Mouse (Mus musculus): ENCODE results near the gene E2f6. TPM values are rescaled to one million over a fixed set of nuclear protein-coding genes. Genes with fewer than 3 reads are reported as not detected.
A peak's percentile ranks its signal among the peaks of the same experiment; 100 is the strongest.

E2f6 gene
- polyA plus RNA-seq, 1 experiment = 6.5 TPM

DNA sequence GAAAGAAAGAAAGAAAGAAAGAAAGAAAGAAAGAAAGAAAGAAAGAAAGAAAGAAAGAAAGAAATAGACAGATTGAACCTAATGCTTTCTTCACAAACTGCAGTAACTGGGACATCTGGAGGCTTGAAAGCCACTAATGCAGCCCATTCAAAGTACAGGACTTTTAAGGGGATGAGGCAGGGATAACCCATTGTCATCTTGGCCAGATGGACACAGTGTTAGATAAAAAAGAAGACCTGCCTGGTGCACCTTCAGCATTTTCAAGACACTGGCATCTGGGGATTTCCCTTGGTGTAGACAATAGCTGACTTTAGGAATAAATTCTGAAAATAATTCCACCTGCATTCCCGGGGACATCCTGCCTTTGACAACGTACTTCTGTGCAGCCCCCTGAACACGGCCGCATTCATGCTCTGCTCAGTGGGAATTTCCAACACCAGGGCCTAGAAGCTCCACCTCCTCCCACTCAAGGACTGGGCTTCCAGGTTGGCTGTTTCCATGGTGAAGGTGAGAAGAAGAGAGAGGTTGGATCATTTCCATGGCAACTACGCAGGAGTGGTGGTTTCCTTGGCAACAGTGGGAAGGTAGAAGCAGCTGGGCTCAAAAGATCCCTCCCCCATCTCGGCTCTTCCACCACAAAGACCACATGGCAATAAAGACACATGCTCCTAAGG, 45.0 kb downstream of the E2f6 start:
- DNase-seq (ENCODE audit: low read depth in 1 of 2, low spot score in 2 of 2) = no peak

DNA sequence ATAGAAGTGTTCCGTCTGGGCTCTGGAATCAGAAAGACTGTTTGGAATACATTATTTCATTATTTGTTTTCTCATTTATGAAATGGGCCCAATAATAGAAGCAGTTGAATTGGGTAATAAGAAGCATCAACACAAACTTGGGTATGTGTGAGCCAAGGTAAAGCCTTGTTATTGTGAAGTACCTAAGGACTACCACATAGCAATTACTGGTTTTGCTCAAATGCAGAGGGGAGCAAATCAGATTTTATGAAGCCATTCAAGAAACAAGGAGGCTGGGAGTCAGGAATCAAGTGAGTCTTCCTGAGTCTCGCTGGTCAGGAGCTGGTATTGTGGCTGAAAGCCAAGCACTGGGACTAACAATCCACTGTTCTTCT, 45.5 kb downstream of the E2f6 start:
- H3K36me3 ChIP-seq (ENCODE audit: control insufficient read depth, insufficient read depth, low read length) = no peaks in the 10 kb centered on the region
- H3K4me3 ChIP-seq (ENCODE audit: extremely low read depth, insufficient read depth, insufficient read length) = no peak overlapping the region
- WGBS = 84% methylated on average over 2 of the region's 2 CpGs
- no peaks in the 10 kb centered on the region for H3K4me1 ChIP-seq (ENCODE audit: control insufficient read depth, insufficient read depth, insufficient read length)
- no peaks in the 10 kb centered on the region for H3K27me3 ChIP-seq (ENCODE audit: control insufficient read depth, insufficient read depth, low read length)
- TF ChIP-seq CTCF (IDR thresholded peaks at IDR 0.05; ENCODE audit: extremely low read depth, insufficient read depth, insufficient read length, insufficient replicate concordance) (no peak), POLR2A (IDR thresholded peaks at IDR 0.05; ENCODE audit: low read depth, low read length) (no peak)
- no peak for DNase-seq (ENCODE audit: low read depth in 1 of 2, low spot score in 2 of 2)
- no peak overlapping the region for H3K27ac ChIP-seq (ENCODE audit: insufficient read depth, low read length)

More for the DNA sequence above, 45.0 kb downstream of the E2f6 start:
- H3K4me3 ChIP-seq (ENCODE audit: extremely low read depth, insufficient read depth, insufficient read length) = no peak overlapping the region
- no peaks in the 10 kb centered on the region for H3K4me1 ChIP-seq (ENCODE audit: control insufficient read depth, insufficient read depth, insufficient read length)
- 85% methylated on average over 6 of the region's 6 CpGs for WGBS
- H3K36me3 ChIP-seq (ENCODE audit: control insufficient read depth, insufficient read depth, low read length) = no peaks in the 10 kb centered on the region
- no peak overlapping the region for H3K27ac ChIP-seq (ENCODE audit: insufficient read depth, low read length)
- H3K27me3 ChIP-seq (ENCODE audit: control insufficient read depth, insufficient read depth, low read length) = no peaks in the 10 kb centered on the region
- TF ChIP-seq POLR2A (IDR thresholded peaks at IDR 0.05; ENCODE audit: low read depth, low read length) (no peak), CTCF (IDR thresholded peaks at IDR 0.05; ENCODE audit: extremely low read depth, insufficient read depth, insufficient read length, insufficient replicate concordance) (no peak)

DNA sequence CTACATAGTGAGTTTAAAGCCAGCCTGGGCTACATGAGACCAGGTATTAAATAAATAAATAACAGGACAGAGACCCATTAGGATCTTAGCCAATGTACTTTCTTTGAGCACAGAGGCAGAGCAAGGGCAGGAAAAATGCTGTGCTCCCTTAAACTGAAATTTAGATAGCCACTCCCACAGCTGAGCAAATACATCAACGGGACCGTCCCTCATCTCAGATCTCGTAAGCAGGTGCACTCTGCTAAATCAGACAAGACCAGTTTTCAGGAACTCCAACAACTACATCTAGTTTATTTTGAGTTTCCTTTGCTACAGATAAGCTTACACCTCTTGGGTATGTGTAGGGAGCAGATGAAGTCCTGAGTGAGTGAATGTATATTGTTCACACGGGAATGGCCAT, 47.3 kb downstream of the E2f6 start:
- no peaks in the 10 kb centered on the region for H3K4me1 ChIP-seq (ENCODE audit: control insufficient read depth, insufficient read depth, insufficient read length)
- DNase-seq (ENCODE audit: low read depth in 1 of 2, low spot score in 2 of 2) = peak in 1 of 2 experiments; percentile 15
- no peaks in the 10 kb centered on the region for H3K36me3 ChIP-seq (ENCODE audit: control insufficient read depth, insufficient read depth, low read length)
- TF ChIP-seq POLR2A (IDR thresholded peaks at IDR 0.05; ENCODE audit: low read depth, low read length) (no peak), CTCF (IDR thresholded peaks at IDR 0.05; ENCODE audit: extremely low read depth, insufficient read depth, insufficient read length, insufficient replicate concordance) (no peak)
- peak overlapping the region; percentile 12; the same call in 1 of the 2 replicates for H3K27ac ChIP-seq (ENCODE audit: insufficient read depth, low read length)
- 50% methylated on average over 4 of the region's 4 CpGs for WGBS
- no peaks in the 10 kb centered on the region for H3K27me3 ChIP-seq (ENCODE audit: control insufficient read depth, insufficient read depth, low read length)
- no peak overlapping the region for H3K4me3 ChIP-seq (ENCODE audit: extremely low read depth, insufficient read depth, insufficient read length)

DNA sequence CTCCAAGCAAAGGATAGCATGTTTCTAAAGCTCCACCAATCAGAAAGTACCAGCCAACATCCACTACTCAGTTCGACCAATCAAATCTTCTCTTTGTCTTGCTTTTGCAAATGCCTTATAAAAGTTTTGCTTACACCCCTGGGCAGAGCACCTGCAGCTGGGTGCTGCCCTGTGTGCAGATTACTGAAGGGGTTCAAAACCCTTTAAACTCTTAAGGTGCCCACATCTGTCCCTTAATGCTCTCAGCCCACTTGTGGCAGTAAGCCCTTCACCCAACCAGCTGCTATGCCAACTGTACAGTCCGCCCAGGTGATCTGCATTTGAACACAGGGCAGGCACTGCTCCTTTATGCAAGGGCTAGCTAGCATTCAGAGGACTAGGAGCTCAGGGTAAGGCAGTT, 49.0 kb downstream of the E2f6 start:
- Histone ChIP-seq H3K27me3 (ENCODE audit: control insufficient read depth, insufficient read depth, low read length) (no peaks in the 10 kb centered on the region), H3K4me3 (ENCODE audit: extremely low read depth, insufficient read depth, insufficient read length) (no peak overlapping the region), H3K36me3 (ENCODE audit: control insufficient read depth, insufficient read depth, low read length) (no peaks in the 10 kb centered on the region), H3K27ac (ENCODE audit: insufficient read depth, low read length) (no peak overlapping the region), H3K4me1 (ENCODE audit: control insufficient read depth, insufficient read depth, insufficient read length) (no peaks in the 10 kb centered on the region)
- no peak for DNase-seq (ENCODE audit: low read depth in 1 of 2, low spot score in 2 of 2)
- TF ChIP-seq POLR2A (IDR thresholded peaks at IDR 0.05; ENCODE audit: low read depth, low read length) (no peak), CTCF (IDR thresholded peaks at IDR 0.05; ENCODE audit: extremely low read depth, insufficient read depth, insufficient read length, insufficient replicate concordance) (no peak)
- 91% methylated on average over 2 of the region's 2 CpGs for WGBS

DNA sequence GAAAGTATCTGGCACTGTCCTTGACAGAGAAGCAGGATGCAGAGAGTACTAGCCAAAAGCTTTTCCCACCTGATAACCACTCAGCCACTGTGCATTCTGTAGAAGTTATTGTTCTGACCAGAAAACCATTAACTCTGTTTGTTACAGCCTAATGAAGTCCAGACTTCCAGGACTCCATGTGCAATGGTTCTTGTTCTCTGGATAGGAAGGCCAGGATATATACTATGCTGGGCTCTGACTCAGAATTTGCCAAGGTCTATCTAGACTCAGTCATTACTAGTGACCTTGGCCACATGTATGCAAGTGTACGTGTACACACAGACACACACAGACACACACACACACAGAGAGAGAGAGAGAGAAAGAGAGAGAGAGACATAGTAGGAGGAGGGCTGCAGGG, 49.8 kb downstream of the E2f6 start:
- WGBS = 72% methylated on average over 1 of the region's 1 CpGs
- Histone ChIP-seq H3K27ac (ENCODE audit: insufficient read depth, low read length) (no peak overlapping the region), H3K4me1 (ENCODE audit: control insufficient read depth, insufficient read depth, insufficient read length) (no peaks in the 10 kb centered on the region), H3K4me3 (ENCODE audit: extremely low read depth, insufficient read depth, insufficient read length) (no peak overlapping the region), H3K27me3 (ENCODE audit: control insufficient read depth, insufficient read depth, low read length) (no peaks in the 10 kb centered on the region), H3K36me3 (ENCODE audit: control insufficient read depth, insufficient read depth, low read length) (no peaks in the 10 kb centered on the region)
- no peak for TF ChIP-seq POLR2A (IDR thresholded peaks at IDR 0.05; ENCODE audit: low read depth, low read length)
- no peak for TF ChIP-seq CTCF (IDR thresholded peaks at IDR 0.05; ENCODE audit: extremely low read depth, insufficient read depth, insufficient read length, insufficient replicate concordance)
- no peak for DNase-seq (ENCODE audit: low read depth in 1 of 2, low spot score in 2 of 2)

DNA sequence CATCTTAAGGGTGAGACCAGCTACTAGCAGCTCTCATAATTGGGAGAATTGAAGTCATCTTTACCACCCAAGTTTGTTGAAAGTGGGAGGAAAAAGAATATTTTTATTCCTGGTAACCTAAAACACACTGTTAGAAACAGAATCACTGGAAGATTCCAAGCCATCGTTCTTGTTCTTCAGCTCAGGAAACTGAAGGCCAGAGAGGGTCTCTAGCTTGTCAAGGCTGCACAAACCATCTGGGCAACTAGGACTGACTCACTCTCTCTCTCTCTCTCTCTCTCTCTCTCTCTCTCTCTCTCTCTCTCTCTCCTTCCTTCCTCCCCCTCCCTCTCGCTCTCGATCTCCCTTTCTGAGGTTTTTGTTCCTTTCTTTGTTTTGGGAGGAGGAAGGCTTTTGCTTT, 50.2 kb downstream of the E2f6 start:
- H3K4me1 ChIP-seq (ENCODE audit: control insufficient read depth, insufficient read depth, insufficient read length) = no peaks in the 10 kb centered on the region
- H3K27me3 ChIP-seq (ENCODE audit: control insufficient read depth, insufficient read depth, low read length) = no peaks in the 10 kb centered on the region
- no peak overlapping the region for H3K27ac ChIP-seq (ENCODE audit: insufficient read depth, low read length)
- DNase-seq (ENCODE audit: low read depth in 1 of 2, low spot score in 2 of 2) = no peak
- 27% methylated on average over 3 of the region's 3 CpGs for WGBS
- H3K36me3 ChIP-seq (ENCODE audit: control insufficient read depth, insufficient read depth, low read length) = no peaks in the 10 kb centered on the region
- TF ChIP-seq CTCF (IDR thresholded peaks at IDR 0.05; ENCODE audit: extremely low read depth, insufficient read depth, insufficient read length, insufficient replicate concordance) = no peak
- no peak for TF ChIP-seq POLR2A (IDR thresholded peaks at IDR 0.05; ENCODE audit: low read depth, low read length)
- no peak overlapping the region for H3K4me3 ChIP-seq (ENCODE audit: extremely low read depth, insufficient read depth, insufficient read length)

DNA sequence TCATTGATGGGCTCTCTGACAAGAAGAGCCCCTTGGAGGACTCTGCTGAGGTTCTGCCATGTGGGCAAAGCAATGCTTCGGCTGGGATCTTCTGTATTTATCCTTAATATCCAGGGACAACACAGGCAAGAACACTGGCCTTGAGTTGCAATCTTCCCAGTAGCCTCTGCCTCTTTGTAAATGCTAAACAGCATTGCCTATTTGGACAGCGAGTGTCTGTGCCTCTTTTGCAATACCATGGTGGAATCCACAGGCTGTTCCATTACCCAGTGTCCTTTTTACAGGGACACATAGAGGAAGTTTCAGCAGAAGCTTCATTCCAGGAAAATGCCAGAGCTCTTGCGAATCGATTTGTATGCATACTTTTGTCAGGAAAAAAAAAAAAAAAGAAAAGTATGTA, 53.7 kb downstream of the E2f6 start:
- H3K4me1 ChIP-seq (ENCODE audit: control insufficient read depth, insufficient read depth, insufficient read length) = no peaks in the 10 kb centered on the region
- WGBS = 86% methylated on average over 4 of the region's 4 CpGs
- no peaks in the 10 kb centered on the region for H3K27me3 ChIP-seq (ENCODE audit: control insufficient read depth, insufficient read depth, low read length)
- TF ChIP-seq POLR2A (IDR thresholded peaks at IDR 0.05; ENCODE audit: low read depth, low read length) (no peak), CTCF (IDR thresholded peaks at IDR 0.05; ENCODE audit: extremely low read depth, insufficient read depth, insufficient read length, insufficient replicate concordance) (no peak)
- no peaks in the 10 kb centered on the region for H3K36me3 ChIP-seq (ENCODE audit: control insufficient read depth, insufficient read depth, low read length)
- no peak overlapping the region for H3K4me3 ChIP-seq (ENCODE audit: extremely low read depth, insufficient read depth, insufficient read length)
- H3K27ac ChIP-seq (ENCODE audit: insufficient read depth, low read length) = no peak overlapping the region
- DNase-seq (ENCODE audit: low read depth in 1 of 2, low spot score in 2 of 2) = no peak
